Mouse (Mus musculus): ENCODE data around the gene Hnrnpc.

- TF ChIP-seq CTCF (IDR thresholded peaks at IDR 0.05; ENCODE audit: insufficient read depth, low read length) (no peak), POLR2A (IDR thresholded peaks at IDR 0.05; ENCODE audit: borderline replicate concordance, extremely low read depth, low read depth, low read length) (no peak)
Observed at GRCm38 (mm10) chr14:52118456-52118822, 14.6 kb upstream of the Hnrnpc start.

Measured in lung, adult 2 months (tissue).